Mouse (Mus musculus) gastrocnemius, adult 18-20 months (tissue): Measurements from ENCODE around the gene Tial1. TPM values are rescaled to one million over a fixed set of nuclear protein-coding genes. Genes with fewer than 3 reads are reported as not detected.

Source experiments
- microRNA-seq: library from miRNA; unstranded; fragments of <30 nt; microRNA quantifications from one replicate; pipeline ENCODE4 v1.2.0, GENCODE M21; 2021
- total RNA-seq, 2 experiments: library from RNA; stranded (reverse); gene quantifications; 2 replicates each; pipeline ENCODE4 v1.2.3; 2021

The Tial1 gene
- total RNA-seq, 2 experiments from 2014 or later = 41.1 to 42.5 TPM

Small RNA genes lying within 50 kb of the gene (microRNA-seq; reads per million reads assigned to microRNA genes)
- gene Gm24365 = not detected

Other genes starting within 250 kb of the Tial1 start
- gene Armc5, start 224.4 kb downstream of the Tial1 start, total RNA-seq = 1 to 10 TPM; 8.3 to 9.0 TPM
- 1 to 10 TPM; 1.6 to 1.7 TPM for gene 9130023H24Rik, start 223.7 kb downstream of the Tial1 start, total RNA-seq
- gene Tgfb1i1, start 214.9 kb downstream of the Tial1 start, total RNA-seq = 1 to 10 TPM; 5.5 to 7.0 TPM
- gene Slc5a2, start 196.1 kb downstream of the Tial1 start, total RNA-seq = under 1 TPM in 1 of 2 experiments, not detected in 1; 0.39 TPM
- 1 to 10 TPM; 2.2 to 2.7 TPM for gene BC017158, start 163.5 kb downstream of the Tial1 start, total RNA-seq
- 1 to 10 TPM; 2.0 to 3.4 TPM for gene Rgs10, start 43.0 kb downstream of the Tial1 start, total RNA-seq
- gene Bag3, start 61.9 kb upstream of the Tial1 start, total RNA-seq = 100 to 1,000 TPM; 129 to 219 TPM
- 1 to 10 TPM; 2.3 to 3.2 TPM for gene Inpp5f, start 149.6 kb upstream of the Tial1 start, total RNA-seq